Mouse (Mus musculus) heart, postnatal 10 days (tissue): ENCODE results near the gene Sgca. TPM values are rescaled to one million over a fixed set of nuclear protein-coding genes. Genes with fewer than 3 reads are reported as not detected.
"Not testable (repeated sequence)": the region's sequence is repeated elsewhere in the genome, so short reads cannot be mapped to it uniquely, and the experiment has no call there.

Experiments used
- DNase-seq, 2 experiments: peaks; one replicate each; pipeline ENCODE4 v3.0.0; 2021
- intact Hi-C: fragments of 180-260 bp; cut with DNase I; formaldehyde crosslinking; loops from one replicate; pipeline ENCODE4 v1.15.1; 2025
- total RNA-seq, 2 experiments: library from RNA; stranded (reverse); gene quantifications; 2 replicates each; pipeline ENCODE4 v1.2.3; 2021

Sgca gene
- total RNA-seq: 100 to 1,000 TPM; 123 to 128 TPM

DNA sequence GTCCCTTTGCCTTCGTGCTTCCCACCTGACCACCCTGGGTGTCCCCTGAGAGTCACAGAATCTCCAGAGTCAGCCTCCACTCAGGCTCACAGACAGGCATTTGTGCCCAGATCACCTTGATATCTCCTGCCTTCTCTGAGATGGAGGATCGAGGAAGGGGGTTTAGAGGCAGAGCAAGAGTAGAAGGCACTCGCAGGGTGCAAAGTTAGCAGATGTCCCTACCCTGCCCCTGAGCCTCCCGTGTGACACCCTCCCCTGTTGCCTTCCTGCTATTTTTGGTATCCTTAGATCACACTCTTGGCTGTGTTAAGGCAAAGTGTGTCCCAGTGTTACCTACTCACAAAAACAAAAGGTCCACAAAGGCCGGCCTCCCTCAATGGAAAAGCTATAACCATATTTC is at the start of gene Sgca:
Sgca (minus strand) TSS at position 129 of the 400 bp plus-strand sequence.
- DNase-seq: peak; percentile 60 to 71
- intact Hi-C loops: loop anchor here (5.0 kb wide), 1 partner anchor 66 kb away; the partner anchor contains the start of gene Pdk2

DNA sequence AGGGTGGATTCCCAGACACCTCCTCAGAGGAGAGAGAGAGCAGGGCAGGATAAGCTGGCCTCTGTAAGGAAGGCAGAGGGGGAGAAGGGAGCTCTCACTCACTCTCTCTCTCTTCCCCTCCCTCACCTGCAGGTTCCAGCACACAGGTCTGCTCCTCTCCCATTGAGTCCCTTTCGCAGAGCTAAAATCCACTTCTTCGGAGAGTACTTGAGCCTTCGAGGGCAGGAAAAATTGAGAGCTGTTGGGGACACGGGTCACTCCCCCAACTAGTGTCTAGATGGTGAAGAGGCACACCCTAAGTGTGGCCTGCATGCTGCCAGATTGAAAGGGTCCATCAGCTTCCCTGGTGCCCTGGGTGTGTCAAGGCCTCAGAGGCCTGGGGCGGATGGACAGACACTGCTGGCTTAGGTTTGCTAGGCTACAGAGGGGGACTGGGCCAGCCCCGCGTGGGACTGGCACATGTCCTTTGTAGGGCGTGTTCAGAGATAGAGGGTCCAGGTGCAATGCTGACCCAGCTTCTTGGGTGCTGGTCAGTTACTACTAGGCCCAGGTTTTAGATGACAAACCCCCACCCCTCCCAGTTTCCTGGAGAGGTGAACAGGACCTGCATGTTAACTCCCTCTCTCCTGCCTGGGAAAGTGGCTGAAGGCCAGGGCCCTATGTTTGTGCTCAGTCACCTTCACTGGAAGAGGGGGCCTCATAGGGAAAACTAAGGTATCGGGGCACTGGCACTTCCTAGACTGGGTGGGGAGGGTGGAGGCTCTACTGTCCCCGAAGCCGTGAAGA is 49.3 kb upstream of the Sgca start:
- DNase-seq: no peak
- intact Hi-C loops: no loop called here

DNA sequence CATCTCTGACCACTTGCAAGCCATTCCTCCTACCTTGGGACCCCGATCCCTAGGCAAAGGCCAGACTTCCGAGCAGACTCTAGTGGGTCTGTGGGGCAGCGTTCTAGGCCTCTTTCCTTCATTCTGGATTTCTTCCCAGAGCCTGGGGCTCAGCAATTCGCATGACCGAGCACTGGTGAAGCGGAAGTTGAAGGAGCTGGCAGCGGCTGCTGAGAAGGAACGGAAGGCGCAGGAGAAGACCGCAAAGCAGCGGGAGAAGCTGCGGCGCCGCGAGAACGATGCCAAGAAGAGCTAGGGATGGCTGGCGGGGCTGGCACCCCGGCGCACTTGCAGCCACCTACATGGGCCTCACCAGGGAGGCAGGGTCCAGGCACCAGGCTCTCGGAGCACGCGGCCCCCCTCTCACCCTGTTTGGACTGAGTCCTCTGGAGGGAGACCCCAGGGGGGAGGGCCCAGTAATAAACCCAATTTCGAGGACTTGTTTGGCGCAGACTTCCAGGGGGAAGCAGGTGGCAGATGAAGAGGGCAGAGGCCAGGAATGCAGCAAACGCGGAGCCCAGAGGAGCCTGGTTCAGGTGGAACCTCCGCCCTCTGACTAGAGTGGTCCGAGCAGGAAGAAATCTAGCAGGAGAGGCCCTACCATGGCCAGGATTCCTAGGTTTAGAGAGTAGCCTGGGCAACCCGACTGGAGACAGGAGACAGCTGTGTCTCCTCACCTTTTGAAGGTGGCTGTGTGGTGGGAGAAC is 48.5 kb upstream of the Sgca start:
- no peak for DNase-seq
- intact Hi-C loops: no loop called here

DNA sequence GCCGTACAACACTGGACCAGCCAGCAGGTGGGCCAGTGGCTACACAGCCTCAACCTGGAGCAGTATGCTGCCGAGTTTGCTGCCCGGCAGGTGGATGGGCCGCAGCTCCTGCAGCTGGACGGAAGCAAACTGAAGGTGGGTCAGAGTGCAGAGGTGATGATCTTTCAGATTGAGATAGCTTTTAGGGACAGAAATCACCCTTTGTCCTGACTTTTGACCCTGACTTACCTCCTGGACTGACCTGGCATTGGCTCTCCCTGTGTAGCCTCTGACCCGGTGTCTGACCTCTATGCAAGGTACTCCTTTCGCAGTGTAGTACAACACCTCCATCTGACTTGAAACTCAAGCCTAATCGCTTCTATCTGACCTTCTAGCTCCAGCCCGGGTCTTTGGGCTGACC is 47.4 kb upstream of the Sgca start:
- intact Hi-C loops: no loop called here
- DNase-seq: no peak

DNA sequence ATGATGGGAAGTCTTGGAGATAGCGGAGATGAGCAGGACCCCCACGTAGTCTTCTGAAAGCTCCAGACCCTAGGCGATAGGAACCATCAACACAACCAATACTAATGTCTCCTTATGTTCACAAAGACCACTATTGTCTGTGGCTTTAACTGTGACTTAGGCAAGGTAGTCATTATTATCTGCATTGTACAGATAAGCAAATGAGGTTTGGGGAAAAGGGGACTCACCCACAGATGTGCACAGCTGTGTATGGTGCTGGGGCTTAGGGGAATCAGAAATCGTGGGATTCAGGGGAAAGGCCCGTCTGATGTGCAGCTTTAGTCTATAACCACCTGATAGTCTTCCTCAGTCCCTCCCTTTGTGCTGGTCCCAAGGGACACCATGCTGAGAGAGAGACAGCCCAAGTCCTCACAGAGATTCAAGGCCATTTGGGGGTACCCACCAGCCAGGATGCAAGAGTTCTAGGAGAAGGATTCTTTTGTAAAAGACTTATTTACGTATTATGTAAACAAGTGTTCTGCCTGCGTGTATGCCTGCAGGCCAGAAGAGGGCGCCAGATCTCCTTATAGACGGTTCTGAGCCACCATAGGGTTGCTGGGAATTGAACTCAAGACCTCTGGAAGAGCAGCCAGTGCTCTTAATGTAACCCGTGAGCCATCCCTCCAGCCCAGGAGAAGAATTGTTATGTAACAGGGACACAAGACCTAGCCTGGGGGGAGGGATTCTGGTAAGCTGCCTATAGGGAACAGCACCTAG is 46.3 kb upstream of the Sgca start:
- intact Hi-C loops: no loop called here
- no peak for DNase-seq

DNA sequence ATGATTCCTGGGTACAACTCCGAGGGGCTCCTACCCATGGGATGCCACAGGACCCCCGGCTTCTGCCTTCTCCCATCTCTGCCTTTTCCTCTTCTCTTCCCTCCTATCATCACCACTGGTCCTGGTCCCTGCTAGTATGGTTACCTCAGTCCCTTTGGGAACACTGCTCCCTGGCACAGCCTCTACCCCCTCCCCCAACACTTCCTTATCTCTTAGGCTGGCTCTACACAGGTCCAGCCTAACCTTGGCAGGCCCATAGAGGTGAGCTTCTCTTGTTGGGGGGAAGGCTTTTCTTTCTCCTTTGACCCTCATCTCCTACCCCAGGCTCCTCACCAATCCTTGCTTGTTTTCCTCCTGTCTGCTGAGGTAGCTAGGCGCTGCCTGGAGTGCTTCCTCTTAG is 39.4 kb upstream of the Sgca start:
- intact Hi-C loops: no loop called here
- peak; percentile 57 for DNase-seq

DNA sequence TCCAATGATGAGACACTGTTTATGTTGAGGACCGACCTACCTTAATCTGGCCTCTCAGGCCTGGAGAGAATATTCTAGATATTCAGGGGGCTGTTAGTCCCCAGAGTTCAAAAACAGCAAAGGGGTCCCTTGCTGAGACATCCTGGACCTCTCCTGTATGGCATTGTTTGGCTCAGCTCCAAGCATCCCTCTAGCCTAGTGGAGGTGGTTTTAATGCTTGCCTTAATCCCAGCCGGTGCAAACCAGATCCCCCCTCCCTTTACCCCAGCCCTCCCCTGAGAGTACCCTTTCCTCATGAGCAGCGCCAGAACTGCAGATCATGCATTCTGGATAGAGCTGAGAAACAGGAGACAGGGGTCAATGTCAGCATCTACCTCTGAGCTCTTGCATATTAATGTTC is 36.4 kb upstream of the Sgca start:
- no peak for DNase-seq
- intact Hi-C loops: no loop called here

DNA sequence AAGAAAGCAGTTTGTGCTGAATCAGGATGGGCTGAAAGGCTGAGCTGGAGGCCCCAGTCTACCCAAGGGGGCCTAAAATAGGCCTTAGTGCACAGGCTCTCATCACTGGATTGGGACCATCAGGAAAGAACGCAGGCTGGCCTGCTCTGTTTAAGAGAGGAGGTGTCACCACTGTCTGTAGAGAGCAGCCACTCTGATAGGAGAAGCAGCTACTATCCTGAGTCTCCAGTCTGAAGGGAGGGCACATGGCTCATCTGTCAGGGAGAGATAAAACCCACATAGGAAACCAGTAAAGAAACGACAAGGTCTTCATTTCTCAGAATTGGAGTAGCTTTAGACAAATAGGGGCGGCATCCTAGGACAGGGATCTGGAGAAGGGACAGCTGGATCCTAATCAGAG is 35.9 kb upstream of the Sgca start:
- DNase-seq: no peak
- intact Hi-C loops: no loop called here

DNA sequence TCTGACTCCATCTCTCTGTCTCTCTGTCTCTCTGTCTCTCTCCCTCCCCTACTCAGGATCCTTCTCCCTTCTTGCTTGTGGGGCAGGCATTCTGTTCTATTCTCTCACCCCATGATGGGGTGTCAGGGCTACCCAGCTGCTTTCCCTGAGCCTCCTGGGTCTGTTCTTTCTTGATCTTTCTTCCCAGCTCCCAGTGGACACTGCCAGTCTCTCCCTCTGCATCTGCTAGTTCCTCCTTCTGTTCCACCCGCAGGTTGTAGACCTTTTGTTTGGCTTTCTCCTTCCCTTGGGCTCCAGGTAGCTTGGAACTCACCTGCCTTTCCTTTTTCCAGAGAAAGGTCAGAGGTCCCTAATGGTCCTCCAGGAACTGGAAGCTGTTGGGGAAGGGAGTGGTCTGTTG is 35.3 kb upstream of the Sgca start:
- no peak for DNase-seq
- intact Hi-C loops: no loop called here

DNA sequence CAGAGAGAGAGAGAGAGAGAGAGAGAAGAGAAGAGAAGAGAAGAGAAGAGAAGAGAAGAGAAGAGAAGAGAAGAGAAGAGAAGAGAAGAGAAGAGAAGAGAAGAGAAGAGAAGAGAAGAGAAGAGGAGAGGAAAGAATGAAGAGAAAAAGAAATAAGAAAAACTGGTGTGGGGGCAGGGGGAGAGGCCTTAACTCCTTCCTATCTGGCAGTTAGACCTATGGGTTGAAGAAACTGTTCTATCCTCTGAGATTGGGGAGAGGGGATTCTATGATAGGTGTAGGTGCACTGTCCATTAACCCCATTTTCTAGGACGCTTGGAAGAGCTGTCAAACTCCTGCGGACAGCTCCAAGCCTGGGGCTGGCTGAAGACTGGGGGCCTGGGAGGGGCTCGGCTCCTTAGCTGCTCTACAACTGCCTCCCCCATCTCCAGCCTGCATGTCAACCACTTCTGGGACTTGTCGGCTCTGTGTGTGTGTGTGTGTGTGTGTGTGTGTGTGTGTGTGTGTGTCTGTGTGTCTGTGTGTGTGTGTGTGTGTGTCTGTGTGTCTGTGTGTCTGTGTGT is 34.8 kb upstream of the Sgca start:
- intact Hi-C loops, DNase-seq: not testable (repeated sequence)

DNA sequence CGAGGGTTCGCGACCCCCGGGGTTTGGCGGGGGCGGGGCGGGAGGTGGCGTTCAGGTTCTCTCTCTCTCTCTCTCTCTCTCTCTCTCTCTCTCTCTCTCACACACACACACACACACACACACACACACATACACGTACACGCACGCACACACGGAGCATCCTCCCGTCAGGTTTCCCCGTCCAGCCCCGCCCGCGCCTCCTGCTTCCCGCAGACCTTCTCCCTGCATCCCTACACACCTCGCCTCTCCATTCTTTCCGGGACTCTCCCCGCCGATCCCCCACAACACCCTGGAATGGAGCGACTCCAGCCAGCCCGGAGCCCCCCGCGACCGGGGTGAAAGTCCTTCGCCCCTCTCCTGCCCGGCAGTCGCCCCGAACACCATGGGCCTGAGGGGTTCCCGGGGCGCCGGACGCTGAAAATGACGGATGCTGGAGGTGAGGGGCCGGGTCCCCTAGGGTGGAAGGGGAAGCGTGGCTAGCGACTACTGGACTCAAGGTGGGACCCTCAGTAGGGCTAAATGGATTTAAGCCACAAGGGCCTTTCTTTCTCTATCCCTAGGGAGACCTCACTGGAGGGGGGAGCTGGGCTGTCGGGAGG is 34.1 kb upstream of the Sgca start:
- intact Hi-C loops: no loop called here
- peak in 1 of 2 experiments; percentile 49 for DNase-seq

DNA sequence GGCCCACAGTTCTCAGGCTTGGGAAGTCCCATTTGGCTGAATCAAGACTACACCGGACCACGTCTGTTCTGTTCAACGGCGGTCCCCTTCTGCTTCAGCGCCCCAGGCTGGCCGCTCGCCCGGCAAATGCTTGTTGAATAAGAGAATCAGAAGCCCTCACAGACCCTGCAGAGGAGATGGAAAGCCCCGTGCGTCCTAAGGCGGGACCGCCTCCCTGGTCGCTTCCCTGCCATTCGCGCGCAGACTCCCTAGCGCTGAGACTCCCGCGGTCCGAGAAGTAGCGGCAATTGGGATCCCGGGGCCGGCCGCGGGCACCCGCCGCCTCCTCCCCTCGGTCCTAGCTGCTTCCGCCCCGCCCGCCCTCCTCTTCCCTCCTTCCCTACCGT is 33.5 kb upstream of the Sgca start, which contains the start of gene Samd14:
Samd14 (plus strand) TSS at position 251 of the 386 bp plus-strand sequence.
- DNase-seq: peak; percentile 77 to 81
- intact Hi-C loops: no loop called here

DNA sequence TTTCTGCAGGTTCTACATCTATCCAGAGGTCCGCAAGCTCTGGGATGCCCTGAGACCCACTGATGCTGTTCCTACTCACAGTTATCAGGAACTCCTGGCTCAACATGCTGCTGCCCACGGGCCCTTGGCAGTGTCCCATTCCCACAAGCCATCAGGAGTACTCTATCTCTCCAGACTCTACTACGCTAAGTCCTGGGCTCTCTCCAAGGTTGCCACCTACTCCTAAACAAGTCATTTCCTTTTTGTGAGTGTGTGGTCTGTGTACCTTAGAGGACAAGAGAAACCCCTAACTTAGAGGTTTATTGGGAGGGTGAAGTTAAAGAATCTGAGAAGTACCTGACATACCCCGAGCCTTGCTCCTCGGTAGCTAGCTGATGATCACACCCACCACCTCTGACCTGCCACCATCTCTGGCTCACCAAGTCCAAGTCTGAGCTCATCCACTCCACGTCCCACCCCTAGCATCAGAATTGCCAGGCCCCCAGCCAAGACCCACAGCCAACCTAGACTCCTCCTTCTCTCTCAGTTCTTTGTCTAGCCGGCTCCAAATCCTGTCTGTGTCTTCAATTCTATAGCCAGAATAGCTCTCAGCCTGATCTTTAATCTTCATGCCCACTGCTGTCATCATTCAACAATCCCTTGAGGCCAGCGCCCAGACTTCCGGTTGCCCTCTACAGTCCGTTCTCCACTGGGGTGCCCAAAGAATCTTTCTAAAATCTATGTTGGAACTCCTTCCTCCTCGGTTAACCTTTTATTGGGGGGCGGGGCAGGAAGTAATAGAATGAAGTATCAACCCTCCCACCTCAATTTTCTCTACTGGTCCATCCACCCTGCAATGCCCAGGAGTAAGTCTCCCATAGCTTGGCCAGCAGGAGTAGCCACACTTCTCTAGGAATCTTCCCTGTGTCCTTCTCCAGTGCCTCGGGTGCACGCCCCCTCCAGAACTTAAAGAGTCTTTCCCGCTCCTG is 32.8 kb upstream of the Sgca start:
- peak; percentile 48 to 70 for DNase-seq
- intact Hi-C loops: no loop called here

DNA sequence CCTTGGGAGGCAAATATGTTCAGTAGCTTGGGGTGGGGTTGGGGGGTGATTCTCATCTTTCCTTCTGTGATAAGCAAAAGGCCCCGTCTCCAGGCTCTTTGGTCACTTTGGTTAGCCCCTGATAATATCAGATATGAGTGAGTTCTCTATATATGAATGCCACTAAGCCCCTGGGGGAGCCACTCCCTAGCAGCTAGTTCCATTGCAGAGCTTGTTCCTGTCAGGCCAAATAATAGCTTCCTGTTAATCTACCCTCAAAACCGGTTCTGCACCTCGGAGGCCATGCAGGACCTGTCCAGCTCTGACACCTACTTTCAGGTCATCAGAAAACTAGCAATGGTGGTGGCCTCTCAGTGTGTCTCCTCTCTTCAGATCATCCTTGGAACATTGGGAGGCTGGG is 31.3 kb upstream of the Sgca start:
- intact Hi-C loops: no loop called here
- DNase-seq: peak in 1 of 2 experiments; percentile 1

DNA sequence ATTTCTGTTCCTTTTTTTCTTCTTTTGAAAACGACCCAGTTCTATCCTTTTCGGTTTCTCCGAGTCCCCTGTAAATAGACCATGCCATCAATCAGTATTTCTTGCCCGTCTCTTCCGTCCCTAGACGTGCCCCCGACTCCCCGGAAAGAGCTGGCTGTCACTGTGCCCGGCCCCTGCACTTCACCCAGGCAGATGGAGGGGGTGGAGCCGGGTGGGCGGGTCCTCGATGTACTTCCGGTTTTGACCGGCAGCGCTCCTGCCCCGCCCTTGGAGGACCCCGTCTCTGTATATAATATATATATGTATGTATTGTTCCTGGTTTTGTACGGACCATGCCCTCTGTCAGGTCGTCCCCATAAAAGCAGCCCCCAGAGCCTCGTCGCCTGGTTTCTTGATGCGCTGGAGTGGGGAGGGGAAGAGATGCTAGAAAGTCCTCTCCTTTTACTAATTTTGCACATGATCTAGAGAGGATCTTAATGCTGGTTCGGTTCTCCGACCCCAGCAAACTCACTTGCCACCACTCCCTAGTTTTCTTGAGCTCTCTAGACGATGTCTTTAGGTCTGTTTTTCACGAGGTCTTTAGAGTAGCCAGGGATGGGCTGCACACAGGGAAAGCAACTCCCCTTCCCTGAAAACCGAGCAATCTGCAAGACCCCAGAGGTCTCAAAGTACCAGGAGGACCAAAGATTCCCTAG is 30.5 kb upstream of the Sgca start:
- DNase-seq: peak; percentile 85
- intact Hi-C loops: no loop called here

DNA sequence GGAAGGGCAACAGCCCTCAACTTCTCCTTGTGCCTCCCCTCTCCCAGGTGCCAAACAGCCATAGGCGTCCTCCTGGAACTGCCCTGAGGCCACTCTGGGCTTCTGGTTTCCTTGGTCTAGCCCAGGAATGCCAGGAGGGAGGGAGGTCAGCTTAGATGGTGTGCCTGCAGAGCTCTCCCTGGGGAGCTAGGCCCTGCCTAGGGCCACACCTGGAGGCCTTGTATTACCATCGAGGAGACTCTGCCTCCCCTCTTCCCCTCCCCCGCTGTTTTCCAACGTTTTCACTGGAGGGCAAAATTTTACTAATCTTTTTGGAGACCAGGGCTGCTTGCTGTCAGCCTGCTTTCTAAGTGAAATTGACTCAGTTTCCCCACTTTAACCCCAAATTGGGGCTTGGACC is 29.9 kb upstream of the Sgca start:
- DNase-seq: no peak
- intact Hi-C loops: no loop called here

DNA sequence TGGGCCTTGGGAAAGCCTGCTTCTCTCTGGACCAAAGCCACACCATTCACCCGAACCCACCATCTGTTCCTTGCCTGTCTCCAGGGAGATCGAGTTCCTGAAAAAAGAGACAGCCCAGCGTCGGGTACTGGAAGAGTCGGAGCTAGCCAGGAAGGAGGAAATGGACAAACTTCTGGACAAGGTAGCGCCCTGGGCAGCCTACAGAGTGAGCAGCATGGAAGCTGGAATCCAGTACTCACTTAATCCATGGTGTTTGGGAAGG is 28.7 kb upstream of the Sgca start:
- intact Hi-C loops: no loop called here
- no peak for DNase-seq

DNA sequence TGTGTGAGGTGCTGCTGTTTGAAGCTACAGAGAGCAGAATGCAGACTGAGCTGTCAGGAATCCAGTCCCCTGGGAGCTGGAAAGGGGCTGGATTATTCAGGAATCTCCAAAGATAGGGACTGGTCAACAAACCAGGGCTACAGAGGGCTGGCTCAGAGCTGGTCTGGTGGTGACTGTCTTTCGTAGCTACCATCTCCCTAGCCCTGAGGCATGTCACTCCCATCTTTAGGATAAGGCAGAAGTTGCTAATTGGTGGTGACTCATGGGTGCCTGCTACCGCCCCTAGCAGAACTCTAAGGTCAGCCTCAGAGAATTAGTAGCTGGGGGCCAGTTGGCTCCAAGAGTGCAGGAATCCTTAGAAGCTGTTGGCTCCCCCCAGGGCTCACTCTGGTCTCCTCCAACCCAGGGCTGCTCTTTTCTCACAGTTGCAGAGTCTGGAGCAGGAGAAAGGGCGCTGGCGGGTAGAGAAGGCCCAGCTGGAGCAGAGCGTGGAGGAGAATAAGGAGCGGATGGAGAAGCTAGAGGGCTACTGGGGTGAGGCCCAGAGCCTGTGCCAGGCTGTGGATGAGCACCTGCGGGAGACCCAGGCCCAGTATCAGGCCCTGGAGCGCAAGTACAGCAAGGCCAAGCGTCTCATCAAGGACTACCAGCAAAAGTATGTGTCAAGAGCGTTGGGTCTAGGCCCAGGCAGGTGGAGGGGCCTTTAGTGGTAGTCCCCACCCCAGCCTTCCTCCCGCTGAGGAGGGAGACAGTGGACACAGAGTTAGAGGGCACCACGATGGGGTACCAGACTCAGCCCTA is 28.2 kb upstream of the Sgca start:
- peak; percentile 54 to 64 for DNase-seq
- intact Hi-C loops: no loop called here
